Mouse (Mus musculus) bone marrow, adult 2 months (tissue): Measurements from ENCODE around the gene Olfr616.

ENCODE experiments used
- CTCF ChIP-seq: fragments of 200-500 bp; IDR thresholded peaks from 2 replicates; pipeline ENCODE4 v1.5.1; 2011; ENCODE audit warnings: low read length, control low read depth; ENCODE audit not compliant: control insufficient read depth, insufficient read depth
- POLR2A ChIP-seq: fragments of 200-500 bp; IDR thresholded peaks from 2 replicates; pipeline ENCODE4 v1.6.1; 2011; ENCODE audit warnings: low read depth, mild to moderate bottlenecking, control low read depth, low read length, borderline replicate concordance; ENCODE audit not compliant: control insufficient read depth

GRCm38 (mm10) chr7:103600275-103600674 lies 31.3 kb upstream of the Olfr616 start, which contains the start of gene Olfr619:
- TF ChIP-seq POLR2A (no peak), CTCF (no peak)
